Mouse (Mus musculus): ENCODE results near the gene Glt28d2.

Gene Glt28d2

DNA sequence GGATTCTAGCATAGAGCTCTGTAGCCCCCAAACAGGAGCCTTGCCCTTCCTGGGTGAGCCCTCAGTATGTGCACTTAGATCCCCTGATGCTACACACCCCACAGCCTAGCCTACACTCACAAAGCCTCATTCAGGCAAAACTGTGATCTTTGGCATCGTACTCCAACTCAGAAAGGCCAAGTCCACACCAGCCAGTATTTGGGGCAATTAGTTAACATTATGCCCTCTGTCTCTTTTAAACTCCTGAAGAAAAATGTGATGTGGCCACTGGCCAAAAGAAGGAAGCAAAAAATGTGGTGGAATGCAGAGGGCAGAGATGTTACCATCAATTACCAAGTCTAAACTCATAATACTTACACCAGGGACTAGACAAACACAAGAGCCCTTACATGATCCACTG lies 55.5 kb downstream of the Glt28d2 start:
- in situ Hi-C loops (cut with MboI; ENCODE audit: low sequenced_read_pairs), result no loop called here

DNA sequence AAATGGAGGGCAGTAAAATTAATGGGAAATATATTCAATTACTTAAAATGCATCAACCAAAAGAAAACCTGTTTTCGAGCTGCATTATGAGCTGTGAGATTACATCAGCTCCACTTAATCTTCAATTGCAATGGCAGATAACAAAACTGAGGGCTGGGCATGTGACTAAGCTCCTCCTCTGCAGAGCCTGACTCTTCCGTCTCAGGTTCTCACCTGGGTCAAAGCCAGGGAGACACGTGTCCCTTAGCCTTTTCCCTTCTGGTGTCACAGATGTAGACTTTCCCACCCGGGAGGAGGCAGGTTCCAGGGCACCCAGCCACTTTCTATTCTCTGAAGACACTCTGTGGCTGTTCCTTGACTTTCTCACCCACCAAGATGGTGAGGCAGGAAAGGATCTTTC lies 58.3 kb downstream of the Glt28d2 start:
- in situ Hi-C loops (cut with MboI; ENCODE audit: low sequenced_read_pairs), result no loop called here

DNA sequence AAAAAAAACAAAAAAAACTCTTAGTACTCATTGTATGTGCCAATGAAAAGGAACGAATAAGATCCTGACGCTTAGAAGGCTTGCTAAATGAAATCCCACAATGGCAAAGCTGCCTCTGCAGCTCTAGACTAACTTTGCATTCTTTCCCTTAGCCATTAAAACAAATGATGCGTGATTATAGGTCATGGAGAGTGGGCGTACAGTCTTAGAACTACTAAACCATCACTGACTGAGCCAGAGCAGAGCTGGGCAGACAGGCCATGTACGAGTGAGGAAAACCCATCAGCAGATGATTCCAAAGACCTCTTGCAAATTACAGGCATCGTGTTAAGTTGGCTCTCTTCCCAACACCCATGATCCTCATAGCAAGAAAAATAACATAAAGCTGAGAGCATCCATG lies 59.5 kb downstream of the Glt28d2 start:
- in situ Hi-C loops (cut with MboI; ENCODE audit: low sequenced_read_pairs), result no loop called here

DNA sequence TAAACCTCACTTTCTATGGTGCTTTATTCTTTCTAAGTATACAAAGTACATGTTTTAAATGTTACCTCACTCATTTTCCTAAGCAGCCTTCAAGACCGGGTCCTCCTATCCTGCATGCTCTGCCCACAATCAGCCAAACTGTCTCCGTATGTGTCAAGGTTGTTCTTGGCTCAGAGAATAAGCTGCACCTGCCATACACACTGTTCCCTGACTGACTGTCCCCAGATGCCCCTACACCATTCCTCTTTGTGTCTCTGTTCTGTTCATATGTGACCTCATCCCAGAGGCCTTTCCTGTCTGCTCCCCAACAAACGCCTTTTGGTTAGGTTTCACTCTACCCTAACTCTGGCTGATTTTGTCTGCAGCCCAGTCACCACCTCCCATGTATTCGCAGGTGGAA lies 60.0 kb downstream of the Glt28d2 start:
- in situ Hi-C loops (cut with MboI; ENCODE audit: low sequenced_read_pairs), result no loop called here

DNA sequence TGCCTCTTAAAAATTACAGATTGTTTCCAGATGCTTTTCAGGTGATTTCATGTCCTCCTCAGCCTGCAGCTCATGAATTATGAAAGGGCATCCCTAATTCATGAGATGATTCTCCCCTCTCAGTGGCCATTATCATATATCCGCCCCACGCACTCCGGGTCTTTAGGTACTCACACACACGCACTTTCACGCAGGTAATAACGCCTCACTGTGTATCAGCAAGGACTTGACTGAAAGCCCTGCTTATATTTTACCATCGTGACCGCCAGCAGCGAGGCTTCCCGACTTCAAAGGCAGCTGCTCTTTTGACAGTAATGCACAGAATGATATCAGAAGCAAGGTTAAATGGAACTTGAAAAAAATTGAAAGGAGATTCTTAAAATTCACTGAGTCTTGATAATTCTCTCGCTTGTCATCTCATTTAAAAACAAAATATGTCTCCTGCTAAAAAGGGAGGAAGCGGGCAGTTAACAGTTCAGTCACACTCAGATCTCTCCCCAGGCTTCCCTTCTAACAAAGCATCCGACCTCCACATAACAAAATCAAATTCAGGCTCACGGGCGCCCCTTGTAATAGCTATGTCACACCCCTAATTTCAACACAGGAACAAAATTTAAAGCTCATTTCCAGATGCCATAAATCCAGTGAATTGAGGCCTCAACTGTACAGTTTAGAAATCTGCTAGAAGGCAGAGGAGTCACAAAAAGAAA lies 66.3 kb downstream of the Glt28d2 start:
- in situ Hi-C loops (cut with MboI; ENCODE audit: low sequenced_read_pairs), result no loop called here
